Mouse (Mus musculus): Measurements from ENCODE around the gene Ptpra.

Gene Ptpra

DNA sequence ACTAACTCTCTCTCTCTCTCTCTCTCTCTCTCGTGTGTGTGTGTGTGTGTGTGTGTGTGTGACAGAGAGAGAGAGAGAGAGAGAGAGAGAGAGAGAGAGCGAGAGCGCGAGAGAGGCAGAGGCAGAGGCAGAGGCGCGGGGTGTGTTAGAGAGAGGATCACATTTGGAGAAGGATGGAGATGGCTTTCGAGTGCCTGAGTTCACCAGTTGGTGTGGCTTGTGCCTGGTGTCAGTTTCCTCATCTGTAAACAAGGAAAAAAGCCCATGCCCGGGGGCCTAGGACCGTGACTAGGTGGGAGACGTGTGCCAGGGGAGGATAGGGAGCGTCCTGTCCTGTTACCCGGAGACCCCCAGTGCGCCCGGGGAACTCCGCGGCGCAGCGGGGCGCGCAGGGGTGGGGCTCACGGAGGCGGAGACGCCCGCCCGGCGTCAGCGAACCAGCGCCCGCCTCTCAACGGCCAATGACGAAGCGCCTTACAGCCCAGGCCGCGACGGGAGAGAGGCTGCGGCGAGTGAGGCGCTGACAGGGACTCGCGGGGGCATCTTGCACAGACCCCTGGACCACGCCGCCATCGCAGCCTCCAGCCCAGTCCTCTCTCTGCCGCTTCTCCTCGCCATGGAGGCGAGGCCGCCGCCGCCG is at the start of gene Ptpra:
TSS of gene Ptpra (plus strand) at position 485 of the 640 bp plus-strand sequence.
- peak; percentile 85 for DNase-seq

DNA sequence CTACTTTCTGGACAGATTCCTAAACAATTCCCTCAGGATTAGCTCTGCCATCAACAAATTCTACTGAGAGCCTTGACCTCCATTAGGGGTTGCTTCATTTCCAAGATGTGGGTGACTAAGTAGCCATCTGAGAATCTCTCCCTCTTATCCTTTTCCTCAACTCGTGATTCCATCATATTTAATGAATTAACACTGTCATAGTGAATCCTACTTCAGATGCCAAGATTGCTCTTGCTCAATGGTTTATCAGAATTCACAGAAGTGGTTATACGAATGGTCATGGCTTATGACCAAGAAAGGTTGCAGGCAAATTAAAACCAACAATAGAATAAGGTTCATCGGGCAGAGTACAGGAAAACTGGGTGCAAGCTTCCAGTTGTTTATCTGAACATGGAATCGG is 48.2 kb upstream of the Ptpra start:
- DNase-seq = no peak

DNA sequence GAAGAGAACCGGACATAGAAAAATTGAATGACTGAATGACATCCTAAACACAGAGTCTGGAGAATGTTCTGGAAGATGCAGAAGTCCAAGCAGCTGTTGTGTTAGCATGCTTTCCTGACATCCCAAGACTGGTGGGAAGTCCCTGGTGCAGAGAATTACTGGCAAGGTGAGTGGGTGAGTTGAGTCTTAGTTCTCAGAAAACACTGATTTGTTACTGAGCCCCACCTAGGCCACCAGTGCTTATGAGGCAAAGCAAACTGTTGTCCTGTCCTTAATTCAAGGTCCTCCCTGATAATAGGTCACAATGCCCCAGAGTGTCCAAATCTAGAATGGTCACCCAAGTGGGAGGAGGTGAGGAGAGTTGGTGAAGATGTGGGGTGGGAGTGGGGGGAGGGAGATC is 45.1 kb upstream of the Ptpra start, which contains the start of the genes Gm28372 and 1700020A23Rik:
TSS of gene Gm28372 (plus strand) at position 301 of the 400 bp plus-strand sequence.
TSS of gene 1700020A23Rik (plus strand) at position 321 of the 400 bp plus-strand sequence.
- no peak for DNase-seq

DNA sequence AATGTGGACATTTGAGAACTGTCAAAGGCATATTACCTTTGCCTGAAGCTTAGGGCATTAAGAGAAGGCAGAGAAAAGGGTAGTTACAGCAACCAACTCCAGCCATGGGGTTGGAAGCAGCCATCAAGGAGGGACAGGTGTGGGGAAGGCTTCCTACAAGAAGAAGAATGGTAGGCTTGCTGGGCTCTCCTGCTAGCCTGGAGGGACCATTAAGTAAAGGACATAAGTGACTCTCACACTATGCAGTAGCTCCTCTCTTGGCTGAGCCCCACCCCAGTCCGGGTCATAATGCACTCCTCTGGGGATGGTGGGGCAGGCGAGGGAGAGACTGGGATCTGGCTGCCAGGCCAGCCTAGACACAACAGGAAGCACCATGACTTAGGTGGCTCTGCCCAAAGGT is 43.9 kb upstream of the Ptpra start, which contains the start of gene Tmem239:
TSS of gene Tmem239 (plus strand) at position 301 of the 400 bp plus-strand sequence.
- no peak for DNase-seq

DNA sequence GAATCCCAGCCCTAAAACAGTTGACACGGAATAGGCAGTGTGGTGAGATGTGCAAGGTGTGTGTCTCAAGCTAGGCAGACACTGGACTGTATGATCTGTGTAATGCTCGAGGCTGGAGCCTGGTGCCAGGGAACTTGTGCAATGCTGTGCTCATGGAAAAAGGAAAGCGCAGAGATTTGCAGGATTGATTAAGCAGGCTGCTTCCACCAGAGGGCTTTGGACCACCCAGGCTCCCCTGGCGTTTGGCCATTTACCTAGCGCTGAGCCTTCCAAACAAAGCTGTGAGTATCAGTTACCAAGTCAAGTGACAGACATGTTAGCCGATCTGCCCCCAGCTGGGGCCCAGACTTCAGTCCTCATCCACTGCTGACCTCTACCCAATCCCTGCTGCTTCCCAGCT is 41.9 kb upstream of the Ptpra start:
- DNase-seq = no peak

DNA sequence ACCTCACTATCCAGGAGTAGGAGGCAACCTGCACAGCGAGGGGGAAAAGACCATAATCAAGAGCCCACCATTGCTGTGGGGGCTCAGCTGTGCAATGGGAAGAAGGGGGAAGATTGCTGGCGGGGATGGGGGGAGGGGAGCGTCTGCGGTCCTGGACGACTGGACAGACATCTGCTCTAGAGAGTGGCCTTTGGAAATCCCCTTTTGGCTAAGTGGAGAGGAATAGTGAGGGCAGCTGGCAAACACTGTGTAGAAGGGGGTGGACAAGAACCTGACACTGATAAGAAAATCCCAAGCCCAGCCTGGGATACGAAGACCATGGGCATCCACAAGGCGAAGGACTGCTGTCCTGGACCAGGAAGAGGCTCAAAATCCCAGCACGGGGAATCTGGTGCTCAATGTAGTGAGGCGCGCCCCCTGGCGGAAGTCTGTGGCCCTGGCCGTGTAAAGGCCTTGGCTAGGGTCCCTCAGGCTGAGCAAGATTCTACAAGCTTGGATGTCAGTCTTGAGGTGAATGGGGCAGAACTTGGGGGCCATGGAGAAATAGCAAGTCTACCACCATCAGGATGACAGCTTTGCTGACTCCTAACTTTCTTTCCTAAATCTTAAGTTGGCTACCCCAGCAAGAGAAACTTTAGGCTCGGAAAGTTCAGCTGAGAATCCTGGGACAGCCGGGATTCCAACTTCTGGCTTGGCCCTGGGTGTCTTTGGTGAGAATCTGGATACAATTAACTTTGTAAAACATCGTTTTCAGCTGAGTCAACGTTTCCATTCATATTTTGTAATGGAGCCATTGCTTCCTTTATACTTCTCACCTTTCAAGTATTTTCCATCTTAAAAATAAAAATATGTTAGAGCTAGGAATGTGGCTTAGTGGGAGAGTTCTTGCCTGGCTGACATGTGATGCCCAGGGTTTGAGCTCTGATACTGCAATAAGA is 38.3 kb upstream of the Ptpra start:
- peak; percentile 37 to 43 for DNase-seq

DNA sequence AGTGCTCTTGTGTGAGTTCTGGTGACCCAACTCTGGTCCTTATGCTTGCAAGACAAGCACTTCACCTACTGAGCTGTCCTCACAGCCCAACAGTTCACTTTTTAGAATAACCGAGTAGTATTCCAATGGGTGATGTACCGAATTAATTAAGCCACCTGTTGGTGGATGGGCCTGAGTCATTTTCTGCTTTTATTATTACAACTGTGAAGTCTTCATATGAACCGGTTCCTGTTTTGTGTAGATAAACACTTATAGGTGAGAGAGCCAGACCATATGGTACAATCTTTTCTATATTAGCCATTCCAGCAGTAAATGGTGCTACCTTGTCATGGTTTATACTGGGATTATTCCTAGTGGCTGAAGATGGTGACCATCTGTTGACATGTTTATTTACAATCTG is 37.3 kb upstream of the Ptpra start:
- no peak for DNase-seq

DNA sequence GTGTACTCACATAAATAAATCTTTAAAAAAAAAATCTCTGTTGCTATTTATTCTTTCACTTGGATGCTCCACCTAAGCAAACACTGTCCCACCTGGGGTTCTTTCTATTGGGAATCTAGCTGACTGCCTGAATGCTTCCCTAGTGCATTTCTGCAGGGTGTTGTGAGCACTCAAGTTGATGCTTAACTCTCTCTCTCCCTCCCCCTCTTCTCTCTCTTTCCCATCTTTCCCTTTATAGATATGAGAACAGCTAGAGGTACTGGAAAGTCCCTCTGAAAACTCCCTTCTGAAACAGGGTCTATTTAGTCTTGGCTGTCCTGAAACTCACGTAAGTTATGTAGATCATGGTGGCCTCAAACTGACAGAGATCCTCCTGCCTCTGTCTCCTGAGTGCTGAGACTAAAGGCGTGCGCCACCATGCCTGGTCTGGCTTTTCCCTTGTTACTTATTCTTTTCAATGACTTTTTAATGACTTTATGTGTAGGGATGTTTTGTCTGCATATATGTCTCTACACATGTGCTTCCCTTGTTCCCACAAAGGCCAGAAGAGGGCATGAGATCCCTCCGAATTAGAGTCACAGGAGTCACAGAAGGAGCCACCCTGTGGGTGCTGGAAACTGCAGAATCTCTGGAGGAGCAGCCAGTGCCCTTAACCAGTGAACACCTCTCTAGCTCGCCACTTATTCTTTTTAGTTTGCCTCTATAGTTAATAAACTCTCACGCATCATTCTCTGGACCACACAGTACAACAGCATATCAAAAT is 35.8 kb upstream of the Ptpra start:
- DNase-seq = no peak

DNA sequence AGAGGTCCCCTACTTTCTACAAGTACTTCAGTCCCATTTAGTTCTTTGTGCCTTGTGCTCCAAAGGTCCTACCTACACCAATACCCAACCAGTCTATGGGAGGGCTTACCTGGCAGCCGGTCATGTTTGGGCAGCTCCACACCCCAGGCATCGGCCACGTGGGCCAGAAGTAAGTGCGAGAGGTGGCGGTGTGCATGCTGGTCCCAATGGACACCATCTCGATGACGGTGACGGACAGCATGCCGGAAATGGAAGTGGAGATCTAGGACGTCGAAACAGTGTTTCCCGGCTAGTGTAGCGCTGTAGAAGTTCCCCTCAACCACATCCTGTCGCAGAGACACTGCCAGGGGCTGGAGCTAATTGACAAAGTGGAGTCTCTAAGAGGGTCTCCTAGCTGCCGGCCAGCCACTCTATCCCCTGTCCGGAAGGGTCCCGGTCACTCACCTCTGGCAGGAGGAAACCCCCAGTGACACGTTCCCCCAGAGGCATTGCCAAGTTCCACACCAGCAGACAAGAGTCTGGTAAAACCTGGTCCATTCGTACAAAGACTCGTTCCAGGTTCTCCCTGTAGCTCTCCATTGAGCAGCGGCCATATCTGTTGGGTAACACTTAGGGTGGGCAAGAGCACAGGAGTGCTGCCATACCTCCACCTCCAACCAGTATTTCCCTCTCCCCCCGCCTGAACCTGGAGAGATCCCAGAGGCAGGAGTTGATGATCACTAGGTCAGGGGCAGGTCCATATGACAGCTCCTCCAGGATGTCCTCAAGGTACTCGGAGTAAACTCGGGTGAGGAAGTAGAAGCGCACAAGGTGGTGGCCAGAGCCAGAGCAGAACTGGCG is 28.1 kb upstream of the Ptpra start:
- no peak for DNase-seq

DNA sequence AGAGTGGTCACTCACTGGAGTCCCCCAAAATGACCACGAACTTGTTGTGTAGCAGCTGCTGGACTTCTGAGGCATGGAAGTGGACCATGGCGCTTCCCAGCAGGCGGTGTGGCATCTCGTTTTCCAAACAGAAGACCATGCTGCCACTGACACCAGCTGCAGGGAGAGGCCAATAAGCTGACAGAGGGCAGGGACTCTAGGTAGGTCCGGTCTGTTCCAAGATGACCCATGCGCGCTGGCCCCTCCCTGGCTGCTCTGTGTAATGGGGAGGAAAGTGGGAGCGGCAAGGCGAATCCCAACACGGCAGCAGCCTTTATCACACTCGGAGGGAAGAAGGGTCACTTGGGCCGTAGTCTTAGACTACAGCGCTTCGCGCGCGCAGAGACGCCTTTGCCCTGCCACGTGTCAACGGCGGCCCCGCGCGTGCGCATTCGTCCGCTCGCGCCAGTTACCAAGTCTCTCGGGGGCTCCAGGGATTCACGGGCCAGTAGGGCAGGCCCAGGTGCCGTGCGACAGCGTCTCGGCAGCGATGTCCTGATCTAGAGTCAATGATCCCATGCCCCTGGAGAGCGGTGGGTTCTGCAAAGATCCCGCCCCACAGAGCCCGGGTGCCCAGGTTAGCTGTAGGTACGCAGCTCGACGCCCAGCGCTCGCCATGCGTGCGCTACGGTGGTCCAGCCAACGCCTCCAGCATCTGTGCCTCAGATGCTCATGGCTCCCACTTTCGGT is 26.5 kb upstream of the Ptpra start:
- DNase-seq = peak; percentile 70 to 72

DNA sequence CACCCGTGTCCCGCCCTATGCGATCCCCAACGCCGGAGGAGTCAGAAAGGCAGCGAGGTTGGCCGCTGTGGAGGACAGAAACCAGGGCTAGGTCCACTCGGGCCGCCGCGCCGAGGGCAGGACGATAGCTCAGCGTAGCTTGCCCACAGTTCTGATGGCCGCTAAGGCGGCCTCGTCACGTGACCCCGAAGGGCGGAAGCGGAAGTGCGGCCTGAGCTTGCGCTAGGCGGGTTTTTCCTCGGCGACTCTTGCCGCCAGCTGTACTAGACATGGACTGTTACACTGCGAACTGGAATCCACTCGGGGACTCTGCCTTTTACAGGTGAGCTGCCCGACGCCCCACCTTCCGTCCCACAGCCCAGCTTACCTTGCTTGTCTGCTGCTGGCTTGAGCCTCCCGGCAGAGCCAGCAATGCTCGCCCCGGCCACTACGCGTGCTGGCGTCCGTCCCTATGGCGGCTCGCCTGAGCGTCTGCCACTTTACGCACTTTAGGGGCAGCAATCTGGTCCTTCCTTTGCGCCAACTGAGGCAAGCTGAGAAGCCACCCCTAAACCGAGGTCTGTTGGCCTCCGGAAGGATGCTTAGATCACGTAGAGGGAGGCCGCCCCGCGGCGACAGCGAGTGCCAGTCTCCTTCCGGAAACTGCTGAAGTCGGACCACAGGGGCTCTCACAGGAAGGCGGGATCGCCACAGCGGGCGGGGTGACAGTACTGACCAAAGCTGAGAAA is 25.8 kb upstream of the Ptpra start, which contains the start of the genes Vps16 and Pced1a:
TSS of gene Vps16 (plus strand) at position 214 of the 728 bp plus-strand sequence.
TSS of gene Pced1a (minus strand) at position 576 of the 728 bp plus-strand sequence.
- DNase-seq = peak; percentile 85

DNA sequence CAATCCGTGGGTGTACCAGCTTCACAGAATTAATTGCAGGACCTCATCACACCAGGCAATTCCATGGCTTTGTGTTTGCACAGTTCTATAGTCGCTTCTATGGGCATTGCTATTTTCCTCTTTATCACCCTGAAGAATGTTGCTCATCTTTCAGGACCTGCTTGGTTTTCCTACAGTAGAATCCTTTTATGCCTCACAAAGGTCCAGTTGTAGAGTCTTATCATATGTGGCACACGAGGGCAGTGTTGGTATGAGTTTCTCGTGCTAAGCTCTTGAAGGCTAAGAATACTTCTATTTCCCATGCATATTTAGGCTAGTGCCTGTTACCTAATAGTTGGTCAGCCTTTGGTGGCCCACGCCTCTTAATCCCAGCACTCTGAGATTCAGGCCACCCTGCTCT is 25.0 kb upstream of the Ptpra start:
- no peak for DNase-seq

DNA sequence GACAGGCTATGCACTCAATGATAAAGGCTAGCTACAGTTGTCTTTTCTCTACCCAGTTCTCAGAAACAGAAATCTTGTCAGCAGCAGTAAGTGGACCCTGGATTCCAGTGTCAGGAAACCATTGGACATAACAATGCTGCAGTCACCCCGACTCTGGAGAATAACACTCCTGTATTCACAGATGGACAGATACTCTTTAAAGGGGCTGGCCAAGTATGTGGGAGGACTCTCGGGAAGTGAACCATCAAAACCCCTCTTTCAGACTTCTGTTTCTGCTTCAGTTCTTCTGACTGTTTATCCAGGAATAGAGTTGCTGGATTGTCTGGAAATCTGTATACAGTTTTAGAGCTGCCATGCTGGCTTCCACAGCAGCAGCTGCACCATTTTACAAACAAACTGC is 20.2 kb upstream of the Ptpra start:
- DNase-seq = no peak

DNA sequence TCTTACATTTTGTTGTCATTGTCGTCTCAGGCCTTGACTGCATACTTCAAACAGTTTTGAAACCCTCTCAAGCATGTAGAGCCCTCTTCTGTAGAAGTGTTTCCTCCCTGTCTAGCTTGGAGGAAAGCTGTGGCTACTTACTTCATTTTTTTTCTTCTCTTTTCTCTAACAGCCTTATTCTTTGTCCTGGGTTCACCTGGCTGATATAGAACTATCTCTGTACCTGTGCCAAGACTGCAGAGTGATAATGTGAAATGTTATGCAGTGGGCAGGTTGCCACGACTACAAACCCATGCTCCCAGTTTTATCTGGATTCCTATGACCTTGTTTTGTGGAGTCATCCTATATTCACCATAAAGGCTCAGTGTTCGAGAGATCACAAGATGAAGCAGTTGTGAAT is 19.6 kb upstream of the Ptpra start:
- DNase-seq = no peak

DNA sequence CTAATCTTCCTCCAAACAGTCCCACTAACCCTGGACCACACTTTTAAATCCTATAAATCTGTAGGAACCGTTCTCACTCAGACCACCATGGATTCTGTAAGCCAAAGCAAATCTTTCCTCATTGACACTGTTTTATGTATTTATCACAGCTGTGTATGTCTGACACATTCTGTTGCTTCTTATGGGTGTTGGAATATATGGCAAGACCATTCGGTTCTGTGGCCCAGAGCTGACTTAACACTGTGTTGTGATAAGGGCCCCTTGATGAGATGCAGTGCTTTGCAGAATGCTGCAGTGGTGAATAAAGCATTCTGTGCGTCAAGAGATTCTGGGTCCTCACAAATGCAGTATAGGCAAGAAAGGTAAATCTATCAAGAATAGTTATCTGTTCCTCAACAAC is 17.9 kb upstream of the Ptpra start:
- DNase-seq = no peak

DNA sequence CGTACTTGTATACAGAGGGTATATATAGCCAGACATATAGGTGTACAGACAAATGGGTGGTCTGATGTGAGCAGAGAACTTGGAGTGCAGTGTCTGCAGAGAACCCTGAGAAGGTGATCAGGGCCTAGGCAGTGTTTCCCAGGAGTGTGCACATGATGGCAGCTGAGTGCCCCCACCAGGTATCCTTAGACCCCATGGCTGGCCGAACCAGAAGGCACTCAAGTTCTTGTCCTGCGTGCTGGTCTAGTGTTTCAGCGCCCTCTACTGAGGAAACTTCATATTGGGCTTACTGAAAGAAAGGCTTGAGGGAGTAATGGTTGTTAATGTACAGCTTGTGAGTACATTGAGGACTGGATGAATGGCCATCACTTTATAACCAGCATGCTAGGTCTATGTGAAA is 16.9 kb upstream of the Ptpra start:
- DNase-seq = no peak

DNA sequence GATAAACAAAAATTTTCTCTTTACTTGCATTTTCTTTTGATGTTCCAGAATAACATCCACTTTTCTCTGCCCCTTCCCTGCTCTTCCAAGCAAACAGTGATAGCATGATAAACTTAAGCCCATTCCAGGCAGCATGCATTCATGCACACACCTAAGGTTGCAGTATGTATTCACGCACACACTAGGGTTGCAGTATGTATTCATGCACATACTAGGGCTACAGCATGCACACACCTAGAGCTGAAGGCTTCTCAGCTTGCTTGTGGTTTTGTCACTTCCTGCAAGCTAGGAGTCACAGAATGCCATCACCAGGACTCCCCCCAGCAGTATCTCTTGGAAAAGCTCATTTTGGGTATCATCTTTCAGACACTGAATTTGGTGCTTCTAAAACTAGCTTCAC is 13.3 kb upstream of the Ptpra start:
- no peak for DNase-seq

DNA sequence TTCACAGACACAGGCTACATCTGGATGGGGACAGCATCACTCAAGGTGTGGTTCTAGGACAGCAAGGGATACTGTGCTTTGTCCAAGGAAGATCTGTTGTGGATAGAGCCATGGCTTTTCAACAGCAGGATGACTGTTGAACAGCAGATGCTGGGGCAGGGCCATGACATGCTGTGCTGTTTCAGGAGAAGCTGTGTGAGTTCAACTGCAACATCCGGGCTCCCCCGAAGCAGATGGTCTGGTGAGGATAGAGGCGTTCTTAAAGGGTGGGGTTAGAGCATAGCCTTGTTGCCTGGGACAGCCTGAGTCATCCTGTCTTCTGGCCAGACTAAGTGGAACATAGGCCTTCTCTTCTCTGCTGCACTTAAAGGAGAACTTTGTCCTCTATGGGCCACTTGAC is 11.2 kb upstream of the Ptpra start:
- DNase-seq = no peak

DNA sequence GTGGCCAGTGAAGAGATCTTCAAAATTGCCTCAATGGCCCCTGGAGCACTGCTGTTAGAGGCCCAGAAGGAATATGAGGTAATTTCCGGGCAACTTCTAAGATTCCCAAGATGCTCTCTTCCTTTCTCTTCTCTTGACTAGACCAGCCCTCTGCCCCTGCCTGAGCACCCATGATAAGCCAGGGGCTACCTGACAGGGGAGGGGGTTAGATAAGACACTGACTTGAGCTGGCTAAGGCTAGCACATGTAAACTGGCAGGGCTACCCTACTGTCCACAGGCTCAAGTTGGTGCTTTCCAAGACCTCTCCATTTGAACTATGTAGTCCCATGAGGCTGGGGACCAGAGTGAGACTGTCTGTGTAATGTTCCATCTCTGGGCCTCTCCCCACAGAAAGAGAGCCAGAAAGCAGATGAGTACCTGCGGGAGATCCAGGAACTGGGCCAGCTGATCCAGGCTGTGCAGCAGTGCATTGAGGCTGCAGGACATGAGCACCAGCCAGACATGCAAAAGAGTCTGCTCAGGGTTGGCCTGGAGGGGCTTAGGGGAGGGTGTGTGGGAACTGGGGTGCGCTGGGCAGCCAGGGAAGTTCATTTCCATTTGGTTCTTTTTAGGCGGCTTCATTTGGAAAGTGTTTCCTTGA is 10.1 kb upstream of the Ptpra start:
- no peak for DNase-seq

DNA sequence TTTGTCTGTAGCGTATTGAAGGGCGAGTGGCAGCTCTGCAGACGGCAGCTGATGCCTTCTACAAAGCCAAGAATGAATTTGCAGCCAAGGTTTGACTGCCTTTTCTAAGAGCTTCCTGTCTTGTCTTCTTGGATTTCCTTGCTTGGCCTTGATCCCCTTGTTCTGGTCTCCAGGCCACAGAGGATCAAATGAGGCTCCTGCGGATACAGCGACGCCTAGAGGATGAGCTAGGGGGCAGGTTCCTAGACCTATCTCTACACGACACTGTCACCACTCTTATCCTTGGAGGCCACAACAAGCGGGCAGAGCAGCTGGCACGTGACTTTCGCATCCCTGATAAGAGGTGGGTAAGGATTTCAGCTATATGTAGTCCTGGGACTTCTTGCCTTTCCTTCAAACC is 7.9 kb upstream of the Ptpra start:
- no peak for DNase-seq
